Mouse (Mus musculus): ENCODE data around the gene Rnf44.

Rnf44 gene

GRCm38 (mm10) chr13:54693558-54694347 is at the start of gene Rnf44:
Gene Rnf44, minus strand, starts transcription at chr13:54693907.
- DNase-seq (ENCODE audit: low spot score), result peak; percentile 99

GRCm38 (mm10) chr13:54738213-54738601 is 44.5 kb upstream of the Rnf44 start:
- no peak for DNase-seq (ENCODE audit: low spot score)

GRCm38 (mm10) chr13:54737488-54738212 is 43.9 kb upstream of the Rnf44 start:
- DNase-seq (ENCODE audit: low spot score), result peak; percentile 52

- no peak for DNase-seq (ENCODE audit: low spot score)
These were observed 43.2 kb upstream of the Rnf44 start for GRCm38 (mm10) chr13:54736931-54737330.

- DNase-seq (ENCODE audit: low spot score), result no peak
These were observed 32.4 kb upstream of the Rnf44 start for GRCm38 (mm10) chr13:54726131-54726530.

- no peak for DNase-seq (ENCODE audit: low spot score)
These were observed 29.4 kb upstream of the Rnf44 start for GRCm38 (mm10) chr13:54723143-54723542.

- DNase-seq (ENCODE audit: low spot score), result peak; percentile 72
These were observed 23.2 kb upstream of the Rnf44 start for GRCm38 (mm10) chr13:54716916-54717315.

GRCm38 (mm10) chr13:54714996-54715395 is 21.3 kb upstream of the Rnf44 start:
- no peak for DNase-seq (ENCODE audit: low spot score)

- no peak for DNase-seq (ENCODE audit: low spot score)
These were observed 20.7 kb upstream of the Rnf44 start for GRCm38 (mm10) chr13:54714393-54714792.

- no peak for DNase-seq (ENCODE audit: low spot score)
These were observed 17.2 kb upstream of the Rnf44 start for GRCm38 (mm10) chr13:54710866-54711265.

GRCm38 (mm10) chr13:54704890-54705289 is 11.2 kb upstream of the Rnf44 start:
- no peak for DNase-seq (ENCODE audit: low spot score)

- no peak for DNase-seq (ENCODE audit: low spot score)
These were observed 8.8 kb upstream of the Rnf44 start for GRCm38 (mm10) chr13:54702507-54702906.

- no peak for DNase-seq (ENCODE audit: low spot score)
These were observed 7.5 kb upstream of the Rnf44 start, which contains the start of gene Cdhr2 for GRCm38 (mm10) chr13:54701243-54701642. Gene Cdhr2, plus strand, starts transcription at chr13:54701461.

- DNase-seq (ENCODE audit: low spot score), result no peak
These were observed 1.9 kb upstream of the Rnf44 start for GRCm38 (mm10) chr13:54695479-54696230.

- DNase-seq (ENCODE audit: low spot score), result peak; percentile 89
These were observed 797 bp upstream of the Rnf44 start for GRCm38 (mm10) chr13:54694348-54695060.

GRCm38 (mm10) chr13:54692711-54693557 is 773 bp downstream of the Rnf44 start:
- DNase-seq (ENCODE audit: low spot score), result no peak

- DNase-seq (ENCODE audit: low spot score), result no peak
These were observed 2.0 kb downstream of the Rnf44 start for GRCm38 (mm10) chr13:54691737-54692136.

- no peak for DNase-seq (ENCODE audit: low spot score)
These were observed 3.5 kb downstream of the Rnf44 start for GRCm38 (mm10) chr13:54690151-54690740.

GRCm38 (mm10) chr13:54687575-54688424 is 5.9 kb downstream of the Rnf44 start:
- peak; percentile 99 for DNase-seq (ENCODE audit: low spot score)

GRCm38 (mm10) chr13:54687096-54687495 is 6.6 kb downstream of the Rnf44 start:
- peak; percentile 83 for DNase-seq (ENCODE audit: low spot score)
